Mouse (Mus musculus): Measurements from ENCODE around the gene Tmem121. TPM values are rescaled to one million over a fixed set of nuclear protein-coding genes. Genes with fewer than 3 reads are reported as not detected.
A peak's percentile ranks its signal among the peaks of the same experiment; 100 is the strongest.

The Tmem121 gene
- polyA plus RNA-seq, 1 experiment from 2014 or later, result 9.5 TPM

DNA sequence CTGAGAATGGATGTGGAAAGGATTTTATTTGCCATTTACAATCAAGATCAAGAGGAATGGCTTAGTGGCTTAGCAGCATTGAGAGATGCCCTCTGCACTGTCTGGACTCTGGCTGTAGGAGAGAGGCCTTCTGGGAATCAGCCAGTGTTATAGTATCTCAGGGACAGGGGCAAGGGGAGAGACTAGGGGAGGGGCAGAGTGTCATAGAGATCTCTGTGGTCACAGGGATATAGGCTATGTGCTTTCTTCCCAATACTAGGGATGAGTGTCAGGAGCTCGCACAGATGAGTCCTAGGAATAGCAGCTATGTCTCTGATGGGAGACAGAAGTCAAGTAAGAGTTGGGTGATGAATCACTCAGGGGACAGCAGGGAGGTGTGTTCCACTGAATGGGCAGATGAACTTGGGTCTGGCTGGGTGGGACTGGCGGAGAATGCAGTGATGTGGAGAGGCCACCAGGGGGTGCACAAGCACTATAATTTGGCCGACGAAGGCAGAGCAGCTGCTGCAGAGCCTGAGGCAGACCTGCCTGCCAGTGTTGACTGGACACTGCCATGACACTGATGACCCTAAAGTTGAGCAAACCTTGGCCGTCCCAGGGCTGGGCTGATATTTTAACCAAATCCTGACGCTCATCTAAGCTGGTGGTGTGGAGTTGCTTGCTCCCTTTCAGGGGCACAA, 30.1 kb downstream of the Tmem121 start:
- Histone ChIP-seq H3K9ac (no peak overlapping the region), H3K36me3 (no peaks in the 10 kb centered on the region)

DNA sequence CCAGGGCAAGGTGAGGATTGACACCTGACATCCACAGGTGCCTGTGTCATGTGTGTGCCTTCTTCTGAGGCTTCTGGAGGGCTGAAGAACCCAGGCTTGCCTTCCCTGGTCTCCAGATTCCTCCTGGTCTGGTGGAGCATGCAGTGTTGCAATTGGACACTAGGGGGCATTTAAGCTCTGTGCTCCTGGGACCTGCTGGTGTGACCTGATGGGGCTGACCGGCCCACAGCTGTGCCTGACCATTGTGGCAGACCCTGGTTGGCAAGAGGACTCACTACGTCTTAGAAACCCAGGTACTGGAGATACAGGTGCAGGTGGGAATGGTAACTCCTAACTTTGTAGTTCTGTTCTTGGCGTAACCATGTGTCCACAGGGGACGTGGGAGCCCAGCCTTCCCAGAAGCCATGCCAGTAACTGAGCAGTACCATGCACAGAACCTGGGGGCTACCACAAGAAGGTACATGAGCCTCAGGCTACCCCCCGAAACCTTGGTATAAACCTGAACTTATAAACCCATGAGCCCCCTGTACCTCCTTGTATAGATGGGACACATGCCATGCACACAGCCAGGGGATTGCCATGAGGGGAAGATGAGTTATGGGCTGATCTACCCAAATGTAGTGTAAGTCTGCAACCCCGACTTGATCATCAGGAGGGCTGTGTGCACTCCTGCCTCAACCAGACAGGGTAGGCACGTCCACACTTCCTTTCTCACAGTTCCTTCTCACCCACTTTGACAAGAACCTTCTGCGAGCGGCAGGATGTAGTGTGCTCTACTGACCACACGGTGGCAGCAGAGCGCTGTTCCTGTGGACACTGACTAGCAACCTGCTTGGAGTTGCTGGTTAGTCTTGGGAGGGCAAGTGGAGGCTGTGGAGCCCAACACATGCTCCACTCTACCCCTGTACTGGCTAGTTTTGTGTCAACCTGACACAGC, 31.8 kb downstream of the Tmem121 start:
- 27% methylated on average over 11 of the region's 11 CpGs for WGBS
- Histone ChIP-seq H3K4me3 (replicated peaks) (no peak overlapping the region), H3K4me2 (no peak overlapping the region), H3K4me1 (peaks cover 3% of the 10 kb centered on the region; the same call in 1 of the 2 replicates), H3K36me3 (no peaks in the 10 kb centered on the region), H3K9me3 (replicated peaks) (no peaks in the 10 kb centered on the region), H3K27me3 (no peaks in the 10 kb centered on the region), H3K27ac (no peak overlapping the region), H3K9ac (no peak overlapping the region)
- ATAC-seq (replicated peaks; ENCODE audit: low FRiP score), result no peak; the same call in 1 of the 2 replicates

More for the DNA sequence above, 30.1 kb downstream of the Tmem121 start:
- Histone ChIP-seq H3K9me3 (replicated peaks) (no peaks in the 10 kb centered on the region), H3K27ac (no peak overlapping the region), H3K27me3 (no peaks in the 10 kb centered on the region), H3K4me3 (replicated peaks) (no peak overlapping the region), H3K4me1 (peaks cover 3% of the 10 kb centered on the region; the same call in 1 of the 2 replicates), H3K4me2 (no peak overlapping the region)
- 0 out of 2 replicates have a peak, but pooled peaks have one; percentile 26 for ATAC-seq (replicated peaks; ENCODE audit: low FRiP score)
- WGBS, result 13% methylated on average over 6 of the region's 6 CpGs

DNA sequence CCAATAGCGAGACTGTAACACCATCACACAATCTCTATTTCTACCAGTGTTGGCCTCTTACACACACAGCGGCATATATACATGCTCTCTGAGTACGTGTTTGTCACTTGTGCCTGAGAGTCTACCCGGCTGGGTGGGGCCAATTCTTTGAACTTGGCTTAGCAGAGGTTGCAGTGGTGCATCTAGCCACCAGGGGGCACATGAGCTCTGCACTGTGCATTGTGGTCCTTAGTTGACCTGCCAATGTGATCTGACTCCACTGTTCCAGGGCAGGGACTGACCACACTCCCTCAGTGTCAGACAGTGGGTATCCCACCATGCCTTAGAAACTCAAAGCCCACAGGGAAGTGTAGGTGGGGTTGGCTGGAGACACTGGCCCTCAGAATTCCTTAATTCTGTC, 34.1 kb downstream of the Tmem121 start:
- ATAC-seq (replicated peaks; ENCODE audit: low FRiP score), result no peak

GRCm38 (mm10) chr12:113220447-113220846, 34.7 kb downstream of the Tmem121 start:
- Histone ChIP-seq H3K36me3 (no peaks in the 10 kb centered on the region), H3K9ac (no peak overlapping the region), H3K4me2 (no peak overlapping the region), H3K27me3 (no peaks in the 10 kb centered on the region), H3K27ac (no peak overlapping the region), H3K4me3 (replicated peaks) (no peak overlapping the region), H3K4me1 (peaks cover 3% of the 10 kb centered on the region; the same call in 1 of the 2 replicates), H3K9me3 (replicated peaks) (no peaks in the 10 kb centered on the region)
- WGBS, result 40% methylated on average over 4 of the region's 4 CpGs
- peak; percentile 34 for ATAC-seq (replicated peaks; ENCODE audit: low FRiP score)

More for the DNA sequence above, 34.1 kb downstream of the Tmem121 start:
- Histone ChIP-seq H3K4me1 (peaks cover 3% of the 10 kb centered on the region; the same call in 1 of the 2 replicates), H3K27ac (no peak overlapping the region), H3K27me3 (no peaks in the 10 kb centered on the region), H3K4me3 (replicated peaks) (no peak overlapping the region), H3K9ac (no peak overlapping the region), H3K36me3 (no peaks in the 10 kb centered on the region), H3K9me3 (replicated peaks) (no peaks in the 10 kb centered on the region), H3K4me2 (no peak overlapping the region)
- 45% methylated on average over 4 of the region's 4 CpGs for WGBS

GRCm38 (mm10) chr12:113221289-113221688, 35.6 kb downstream of the Tmem121 start:
- no peaks in the 10 kb centered on the region for H3K9me3 ChIP-seq (replicated peaks)

DNA sequence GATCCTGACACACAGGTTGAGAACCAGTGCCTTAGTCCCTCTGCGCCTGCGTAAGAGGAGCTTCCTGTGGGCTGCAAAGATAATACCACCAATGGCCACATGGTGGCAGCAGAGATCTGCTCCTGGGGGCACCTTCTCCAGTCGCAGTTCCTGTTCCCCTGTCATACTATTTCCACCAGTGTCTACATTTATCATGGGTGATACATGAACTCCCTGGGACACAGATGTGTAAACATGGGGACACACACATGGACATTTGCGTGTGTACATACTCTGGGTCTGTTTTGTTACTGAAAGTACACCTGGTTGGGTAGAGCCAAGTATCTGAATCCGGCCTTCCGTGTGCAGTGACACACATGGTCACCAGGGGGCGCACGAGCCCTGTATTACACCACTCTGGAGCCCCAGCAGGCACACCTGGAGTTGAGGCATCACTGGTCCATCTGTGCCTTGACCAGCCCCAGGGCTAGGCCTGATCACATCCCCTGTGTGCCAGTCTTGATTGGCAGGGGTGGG, 36.4 kb downstream of the Tmem121 start:
- H3K4me2 ChIP-seq, result peak overlapping the region; percentile 14; the same call in 1 of the 2 replicates
- H3K27ac ChIP-seq, result no peak overlapping the region
- no peaks in the 10 kb centered on the region for H3K9me3 ChIP-seq (replicated peaks)
- WGBS, result 12% methylated on average over 8 of the region's 8 CpGs
- H3K4me3 ChIP-seq (replicated peaks), result no peak overlapping the region
- H3K27me3 ChIP-seq, result no peaks in the 10 kb centered on the region
- ATAC-seq (replicated peaks; ENCODE audit: low FRiP score), result peak; percentile 69
- H3K9ac ChIP-seq, result no peak overlapping the region
- peaks cover 3% of the 10 kb centered on the region; the same call in 1 of the 2 replicates for H3K4me1 ChIP-seq
- no peaks in the 10 kb centered on the region for H3K36me3 ChIP-seq

More at GRCm38 (mm10) chr12:113221289-113221688, 35.6 kb downstream of the Tmem121 start:
- Histone ChIP-seq H3K27ac (no peak overlapping the region), H3K4me1 (peaks cover 3% of the 10 kb centered on the region; the same call in 1 of the 2 replicates), H3K36me3 (no peaks in the 10 kb centered on the region), H3K27me3 (no peaks in the 10 kb centered on the region), H3K4me3 (replicated peaks) (no peak overlapping the region), H3K4me2 (no peak overlapping the region), H3K9ac (no peak overlapping the region)
- WGBS, result 76% methylated on average over 9 of the region's 9 CpGs
- no peak for ATAC-seq (replicated peaks; ENCODE audit: low FRiP score)

DNA sequence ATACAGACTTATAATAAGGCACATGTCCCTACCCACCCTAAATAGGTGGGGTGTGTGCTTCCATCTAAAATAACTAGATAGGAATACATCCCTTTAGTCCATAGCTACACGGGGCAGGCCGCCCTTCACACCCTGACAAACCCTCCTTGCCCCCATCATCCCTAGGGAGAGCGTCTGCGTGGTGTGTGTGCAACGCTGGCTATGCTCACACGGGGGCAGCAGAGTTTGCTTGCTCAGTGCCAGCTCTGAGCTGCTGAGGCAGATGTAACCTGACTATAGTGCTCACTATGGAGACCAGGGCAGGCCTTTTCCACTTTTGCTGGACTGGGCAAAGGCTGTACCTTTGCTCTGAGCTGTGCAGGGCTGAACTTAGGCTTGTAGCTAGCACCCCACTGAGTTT, 37.0 kb downstream of the Tmem121 start:
- peak; percentile 46; the same call in 1 of the 2 replicates for ATAC-seq (replicated peaks; ENCODE audit: low FRiP score)
- Histone ChIP-seq H3K9ac (no peak overlapping the region), H3K4me1 (peaks cover under 1% of the 10 kb centered on the region; the same call in 1 of the 2 replicates), H3K27me3 (no peaks in the 10 kb centered on the region), H3K36me3 (no peaks in the 10 kb centered on the region), H3K4me2 (no peak overlapping the region), H3K9me3 (replicated peaks) (no peaks in the 10 kb centered on the region), H3K27ac (no peak overlapping the region), H3K4me3 (replicated peaks) (no peak overlapping the region)
- 22% methylated on average over 6 of the region's 6 CpGs for WGBS

GRCm38 (mm10) chr12:113224206-113224605, 38.5 kb downstream of the Tmem121 start:
- no peaks in the 10 kb centered on the region for H3K4me1 ChIP-seq
- H3K36me3 ChIP-seq, result no peaks in the 10 kb centered on the region
- no peak for ATAC-seq (replicated peaks; ENCODE audit: low FRiP score)
- H3K4me2 ChIP-seq, result no peak overlapping the region
- H3K27ac ChIP-seq, result no peak overlapping the region
- no peaks in the 10 kb centered on the region for H3K27me3 ChIP-seq
- H3K4me3 ChIP-seq (replicated peaks), result no peak overlapping the region
- WGBS, result 73% methylated on average over 5 of the region's 5 CpGs
- no peak overlapping the region for H3K9ac ChIP-seq
- H3K9me3 ChIP-seq (replicated peaks), result no peaks in the 10 kb centered on the region

- Histone ChIP-seq H3K27ac (no peak overlapping the region), H3K9me3 (replicated peaks) (no peaks in the 10 kb centered on the region), H3K36me3 (no peaks in the 10 kb centered on the region), H3K4me3 (replicated peaks) (no peak overlapping the region), H3K4me2 (no peak overlapping the region), H3K4me1 (no peaks in the 10 kb centered on the region), H3K9ac (no peak overlapping the region), H3K27me3 (no peaks in the 10 kb centered on the region)
- no peak for ATAC-seq (replicated peaks; ENCODE audit: low FRiP score)
- WGBS, result 86% methylated on average over 6 of the region's 6 CpGs
Observed at GRCm38 (mm10) chr12:113224687-113225091, 39.0 kb downstream of the Tmem121 start.

DNA sequence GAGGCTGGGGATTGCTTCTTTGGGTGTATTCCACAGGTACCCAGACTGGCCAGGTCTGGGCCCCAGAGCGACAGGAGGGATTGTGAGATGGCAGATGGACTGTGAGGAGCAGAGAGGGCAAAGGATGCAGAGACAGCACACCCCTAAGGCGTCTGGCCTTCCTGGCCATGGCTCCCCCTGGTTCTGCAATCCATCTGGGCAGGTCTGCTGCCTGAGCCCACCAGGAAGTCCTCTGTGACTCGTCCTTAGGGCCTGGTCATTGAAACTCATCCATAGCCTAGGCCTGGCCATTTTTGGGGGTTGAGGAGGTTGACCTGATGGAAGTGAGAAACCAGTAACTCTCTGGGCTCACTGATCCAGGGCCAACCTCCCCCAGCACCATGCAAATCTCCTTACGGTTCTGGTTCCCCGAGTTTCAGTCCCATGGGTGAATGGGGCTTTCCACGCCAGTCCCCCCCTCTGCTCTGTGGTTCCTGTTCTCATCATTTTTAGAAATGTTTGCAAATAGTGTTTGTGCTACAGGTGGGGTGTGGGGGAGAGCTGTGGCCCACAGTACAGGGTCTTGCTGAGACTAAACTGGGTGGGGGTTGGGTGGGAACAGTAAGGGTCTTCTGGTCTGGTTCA, 42.4 kb downstream of the Tmem121 start:
- 70% methylated on average over 6 of the region's 6 CpGs for WGBS
- H3K4me2 ChIP-seq, result no peak overlapping the region
- no peak overlapping the region for H3K27ac ChIP-seq
- ATAC-seq (replicated peaks; ENCODE audit: low FRiP score), result no peak
- no peaks in the 10 kb centered on the region for H3K27me3 ChIP-seq
- no peaks in the 10 kb centered on the region for H3K9me3 ChIP-seq (replicated peaks)
- H3K4me1 ChIP-seq, result no peaks in the 10 kb centered on the region
- H3K4me3 ChIP-seq (replicated peaks), result no peak overlapping the region
- H3K36me3 ChIP-seq, result no peaks in the 10 kb centered on the region
- no peak overlapping the region for H3K9ac ChIP-seq

GRCm38 (mm10) chr12:113230741-113231140, 45.0 kb downstream of the Tmem121 start:
- Histone ChIP-seq H3K27me3 (no peaks in the 10 kb centered on the region), H3K4me1 (no peaks in the 10 kb centered on the region), H3K27ac (no peak overlapping the region), H3K4me2 (no peak overlapping the region), H3K9ac (no peak overlapping the region), H3K36me3 (no peaks in the 10 kb centered on the region), H3K9me3 (replicated peaks) (no peaks in the 10 kb centered on the region), H3K4me3 (replicated peaks) (no peak overlapping the region)
- ATAC-seq (replicated peaks; ENCODE audit: low FRiP score), result no peak
- 89% methylated on average over 4 of the region's 4 CpGs for WGBS

Data from kidney, embryonic 15.5 days (tissue).